Mouse (Mus musculus): ENCODE results near the gene Ppfia1.

The Ppfia1 gene

DNA sequence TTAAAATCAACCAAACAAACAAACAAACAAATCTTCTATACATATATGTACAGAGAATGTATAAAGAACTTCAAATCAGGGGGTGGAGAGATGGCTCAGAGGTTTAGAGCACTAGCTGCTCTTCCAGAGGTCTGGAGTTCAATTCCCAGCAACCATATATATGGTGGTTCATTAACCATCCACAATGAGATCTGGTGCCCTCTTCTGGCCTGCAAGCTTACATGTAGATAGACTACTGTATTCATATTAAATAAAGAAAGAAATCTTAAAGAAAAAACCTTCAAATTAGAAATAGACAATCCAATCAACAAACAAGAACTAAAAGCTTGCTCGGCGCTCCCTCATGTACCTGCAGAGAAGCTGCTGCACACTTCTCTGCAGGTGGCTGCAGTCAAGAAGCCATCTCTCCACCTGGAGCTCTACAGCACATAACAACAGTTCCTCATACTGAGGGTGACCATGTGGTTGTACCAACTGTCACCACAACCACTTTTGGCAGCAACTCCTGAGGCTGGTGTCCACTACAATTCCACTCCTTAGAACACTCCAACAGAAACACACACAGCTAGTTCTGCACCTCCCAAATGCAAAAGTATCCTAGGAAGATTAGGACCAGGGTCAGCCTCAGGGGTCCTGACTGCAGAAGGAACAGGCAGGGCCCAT is 3.5 kb downstream of the Ppfia1 start:
- DNase-seq: peak; percentile 28

DNA sequence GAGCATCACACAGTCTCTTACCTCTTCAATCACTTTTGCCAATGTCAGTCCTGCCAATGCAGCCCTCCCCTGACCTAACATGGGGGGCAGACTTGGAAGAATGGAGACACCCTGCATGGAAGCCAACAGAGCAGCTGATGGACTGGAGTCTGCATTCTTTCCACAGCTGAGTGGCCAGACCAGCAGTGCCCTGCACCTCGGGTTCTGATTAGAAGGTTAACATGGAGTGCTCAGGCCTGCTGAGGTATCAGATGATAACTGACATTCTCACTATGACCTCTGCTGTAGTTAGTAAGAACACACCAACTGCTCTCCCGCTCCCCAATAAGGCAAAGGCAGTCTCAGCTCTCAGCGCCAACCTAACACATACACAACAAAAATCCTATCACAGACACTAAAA is 8.3 kb downstream of the Ppfia1 start:
- DNase-seq: no peak

DNA sequence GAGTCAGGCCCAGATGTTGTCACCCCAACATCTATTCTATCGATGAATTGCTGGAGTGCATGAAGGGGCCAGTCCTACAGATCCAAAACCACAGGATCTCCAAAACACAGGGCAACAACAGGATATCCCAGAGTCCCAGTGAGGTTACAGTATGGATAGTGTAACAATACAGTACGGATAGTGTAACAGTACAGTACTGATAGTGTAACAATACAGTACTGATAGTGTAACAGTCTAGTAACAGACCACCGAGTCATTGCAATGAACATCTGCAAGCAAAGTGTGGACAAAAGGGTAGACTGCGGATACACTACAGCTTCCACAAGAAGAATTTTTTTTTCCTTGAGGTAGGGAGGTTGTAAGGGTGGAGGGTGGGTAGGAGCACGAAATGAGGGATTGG is 12.2 kb downstream of the Ppfia1 start:
- DNase-seq: no peak

DNA sequence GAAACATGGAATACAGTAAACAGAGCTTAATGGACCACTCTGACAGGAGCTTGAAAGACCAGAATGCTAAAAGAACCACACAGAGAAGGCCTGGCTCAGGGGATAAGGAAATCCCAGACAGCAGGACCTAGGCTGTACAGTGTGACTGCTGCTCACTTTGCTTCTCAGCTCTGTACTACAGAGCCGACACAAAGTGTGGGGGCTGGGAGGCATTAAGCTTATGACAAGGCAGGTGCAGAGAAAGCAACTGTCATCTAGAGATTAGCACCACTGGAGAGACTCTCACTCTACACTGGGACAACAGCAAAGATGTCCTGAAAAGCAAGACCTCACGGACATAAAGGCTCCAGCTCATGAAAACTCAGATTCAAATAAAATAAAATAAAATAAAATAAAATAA is 14.4 kb downstream of the Ppfia1 start:
- peak; percentile 74 for DNase-seq

DNA sequence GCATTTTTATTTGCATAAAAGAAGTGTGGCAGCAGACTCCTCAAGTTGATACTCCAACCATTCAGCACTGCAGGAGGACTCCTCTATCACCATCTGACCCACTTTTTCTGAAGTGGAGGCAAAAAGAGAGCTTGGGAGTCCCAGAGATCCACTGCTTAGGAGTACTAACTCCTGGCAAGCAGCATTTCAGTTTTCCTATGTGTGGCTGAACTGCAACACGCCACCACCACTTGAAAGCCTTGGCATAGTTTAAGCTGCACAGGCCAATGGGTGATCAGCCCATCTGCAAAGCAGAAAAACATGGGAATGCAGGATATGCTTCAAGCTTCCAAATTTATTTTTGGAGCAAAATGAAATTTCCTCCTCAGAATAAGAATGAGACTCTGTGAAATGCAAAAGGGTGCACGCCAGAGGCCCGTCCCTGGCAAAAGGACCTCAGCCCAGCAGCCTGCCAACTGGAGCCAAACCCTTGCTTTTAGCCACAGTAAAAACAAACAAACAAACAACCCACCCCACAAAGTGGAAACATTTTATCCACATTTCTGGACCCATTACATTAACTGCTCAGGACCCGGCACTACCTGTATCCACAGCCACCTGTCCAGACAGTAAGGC is 15.4 kb downstream of the Ppfia1 start:
- DNase-seq: no peak

DNA sequence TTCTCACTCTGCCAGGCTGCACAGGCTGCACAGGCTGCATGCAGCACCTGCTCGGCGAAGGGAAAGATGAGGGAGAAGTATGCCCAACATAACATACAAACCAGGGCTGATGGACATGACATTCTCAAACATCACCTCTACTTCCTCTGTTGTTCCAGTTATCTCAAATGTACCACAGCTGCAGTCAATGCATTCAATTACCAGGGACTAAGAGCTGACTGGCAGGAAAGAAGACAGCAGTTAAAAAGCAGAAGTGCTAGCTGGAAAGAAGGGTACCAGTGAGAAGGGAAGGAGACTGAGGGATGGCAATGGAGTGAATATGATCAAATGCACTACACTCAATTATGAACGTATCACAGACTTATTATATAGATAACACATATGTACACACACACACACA is 17.2 kb downstream of the Ppfia1 start:
- DNase-seq: no peak

DNA sequence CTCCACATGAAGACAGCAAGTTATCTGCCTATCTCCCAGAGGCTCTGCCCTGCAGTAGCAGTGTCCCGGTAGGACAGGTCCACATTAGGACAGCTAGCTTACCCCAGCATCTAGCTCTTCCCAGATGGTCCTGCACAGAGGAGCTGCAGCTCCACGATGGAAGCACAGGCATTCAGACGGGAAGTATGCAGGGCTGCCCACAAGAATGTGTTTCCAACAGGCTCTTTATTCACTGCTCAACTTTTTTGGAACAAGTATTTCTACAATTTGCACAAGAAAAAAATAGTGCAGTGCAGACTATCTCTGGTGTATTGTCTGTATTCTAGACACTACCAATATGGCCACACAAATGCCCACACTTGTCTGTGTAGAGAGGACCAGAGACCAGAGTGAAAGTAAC is 18.8 kb downstream of the Ppfia1 start:
- no peak for DNase-seq

DNA sequence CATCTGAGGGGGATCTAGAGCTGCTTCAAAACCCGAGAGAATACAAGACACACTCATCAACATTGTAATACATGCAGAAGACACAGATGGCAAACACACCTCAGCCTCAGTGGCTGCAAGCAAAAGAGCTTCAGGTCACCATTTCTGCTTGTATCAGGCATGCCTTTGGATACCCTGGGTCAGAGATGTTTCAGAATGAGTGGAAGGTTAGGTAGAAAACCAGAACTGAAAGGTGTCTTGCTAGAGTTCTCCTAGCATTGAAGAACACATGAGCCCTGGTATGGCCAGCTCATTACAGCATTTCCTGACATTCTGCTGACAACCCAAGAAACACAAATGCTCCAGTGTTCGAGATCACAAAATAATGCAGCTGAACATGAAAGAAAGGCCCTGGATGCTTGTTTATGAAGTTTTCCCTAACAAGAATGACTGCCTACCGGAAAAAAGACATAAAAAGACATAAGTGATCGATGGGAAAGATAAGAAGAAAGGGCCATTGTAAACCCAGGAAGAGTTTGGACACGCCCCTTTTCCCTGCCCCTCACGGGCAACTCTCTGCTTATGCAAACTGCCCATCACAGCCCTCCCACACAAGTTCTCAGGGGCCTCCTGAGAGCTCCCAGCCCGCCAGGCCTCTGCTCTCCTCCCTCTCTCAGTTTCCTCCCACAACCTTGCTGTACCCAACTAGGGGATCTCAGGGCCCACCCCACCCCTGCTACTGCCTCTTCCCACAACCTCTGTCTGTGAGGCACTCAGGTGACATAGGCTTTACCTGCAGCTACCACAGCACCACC is 21.7 kb downstream of the Ppfia1 start:
- DNase-seq: no peak

DNA sequence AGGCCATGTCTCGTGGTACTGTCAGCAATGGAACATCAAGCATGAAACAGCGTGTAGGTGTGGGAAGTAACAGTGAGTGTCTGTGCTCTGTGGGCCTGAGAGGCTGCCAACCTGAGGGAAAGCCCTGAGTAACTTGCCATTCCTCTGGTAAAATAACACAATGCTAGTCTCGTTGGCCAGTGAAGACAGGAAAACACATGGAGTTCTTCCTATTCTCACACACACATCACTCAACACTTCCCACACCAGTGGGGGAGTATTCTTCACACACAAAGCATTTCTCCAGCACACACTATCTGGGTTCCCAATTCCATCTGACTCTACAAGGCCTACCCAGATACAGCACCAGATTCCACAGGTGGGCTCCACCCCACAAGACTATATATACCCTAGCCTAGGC is 23.7 kb downstream of the Ppfia1 start:
- no peak for DNase-seq

DNA sequence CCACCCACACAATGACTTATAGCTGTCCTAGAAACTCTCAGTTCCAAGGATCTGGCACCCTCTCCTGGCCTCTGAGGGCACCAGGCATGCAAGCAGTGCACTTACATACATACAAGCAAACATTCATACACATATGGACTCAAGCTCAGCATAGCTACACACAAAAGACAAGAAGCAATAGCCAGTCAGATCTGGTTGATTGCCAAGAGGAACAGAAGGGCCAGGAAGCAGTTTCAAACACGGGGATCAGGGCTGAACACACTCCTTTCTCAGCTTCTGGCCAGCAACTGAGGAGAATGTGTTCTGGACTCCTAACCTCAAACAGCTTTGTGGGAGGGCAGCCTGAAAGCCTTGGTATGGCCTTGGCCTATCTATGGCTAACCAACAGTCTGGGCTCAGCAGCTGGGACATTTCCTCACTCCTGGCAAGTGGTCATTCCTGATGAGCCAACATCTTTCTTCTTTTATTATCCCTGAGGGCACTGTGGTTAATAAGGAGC is 25.8 kb downstream of the Ppfia1 start:
- DNase-seq: no peak

DNA sequence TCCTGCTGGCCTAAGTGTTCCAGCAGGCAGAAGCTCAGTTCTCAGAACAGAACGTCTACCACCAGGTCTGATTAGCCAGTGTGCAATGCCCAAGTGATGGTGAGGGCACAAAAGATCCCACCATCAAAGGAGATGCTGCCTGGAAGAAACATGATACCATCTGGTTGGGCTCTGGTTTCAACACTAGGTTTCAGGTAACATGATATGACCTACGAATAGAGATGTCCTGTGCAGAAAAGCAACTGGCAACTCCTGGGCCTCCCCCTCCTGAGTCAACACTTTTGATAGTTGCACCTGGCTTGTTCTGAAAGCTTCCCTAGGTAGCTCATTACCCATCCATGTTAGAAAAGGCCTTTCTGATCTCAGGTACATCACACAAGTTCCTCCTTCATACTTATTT is 26.9 kb downstream of the Ppfia1 start:
- DNase-seq: no peak

DNA sequence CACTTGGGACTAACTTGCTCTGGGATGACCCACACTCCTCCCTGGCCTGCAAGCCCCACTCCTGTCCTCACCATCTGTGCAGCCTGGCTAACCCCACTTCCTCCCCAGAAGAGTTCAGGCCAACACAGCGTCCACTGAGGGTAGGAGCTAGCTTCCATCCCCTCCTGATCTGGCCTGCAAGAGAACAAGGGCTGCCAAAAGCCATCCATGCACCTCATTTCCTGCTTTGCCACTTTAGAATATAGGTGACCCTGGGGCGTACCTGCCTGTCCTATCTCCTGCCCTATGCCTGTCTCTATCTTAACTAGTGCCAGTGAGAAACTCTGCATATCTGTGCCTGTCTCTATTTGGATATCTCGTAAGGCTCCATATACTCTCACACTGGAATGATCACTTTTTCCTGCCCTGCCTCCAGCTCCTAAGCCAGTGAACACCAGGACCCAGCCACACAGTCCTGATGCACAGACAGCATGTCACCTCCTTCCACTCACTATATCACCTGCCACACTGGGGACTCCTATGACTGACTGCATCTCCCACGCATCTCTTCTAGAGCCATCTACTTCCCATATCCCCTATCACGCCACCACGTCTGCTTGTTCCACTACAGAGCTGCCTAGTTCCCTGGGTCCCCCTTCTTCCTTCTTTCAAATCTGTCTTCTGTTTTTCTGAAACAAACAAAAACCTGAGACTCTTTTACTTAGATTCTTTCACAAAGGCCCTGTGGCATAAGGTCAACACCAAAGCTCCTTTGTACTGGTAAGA is 28.9 kb downstream of the Ppfia1 start:
- no peak for DNase-seq

DNA sequence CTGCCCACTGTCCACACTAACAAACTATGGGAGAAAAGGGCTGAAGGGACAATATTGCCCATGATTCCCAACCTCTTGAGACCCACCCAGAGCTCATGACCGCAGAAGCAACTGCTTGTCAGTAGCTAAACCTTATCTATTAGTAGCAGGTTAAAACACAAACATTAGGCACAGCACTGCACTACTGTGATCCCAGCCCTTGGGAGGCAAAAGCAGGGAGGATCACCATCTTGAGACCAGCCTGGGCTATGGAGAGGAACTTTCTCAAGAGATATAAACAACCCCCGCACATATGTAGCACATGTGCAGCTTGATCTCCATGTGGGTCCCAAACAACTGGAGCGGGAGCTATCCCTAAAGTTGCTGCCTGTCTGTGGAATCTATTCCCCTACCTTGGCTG is 30.1 kb downstream of the Ppfia1 start:
- no peak for DNase-seq

DNA sequence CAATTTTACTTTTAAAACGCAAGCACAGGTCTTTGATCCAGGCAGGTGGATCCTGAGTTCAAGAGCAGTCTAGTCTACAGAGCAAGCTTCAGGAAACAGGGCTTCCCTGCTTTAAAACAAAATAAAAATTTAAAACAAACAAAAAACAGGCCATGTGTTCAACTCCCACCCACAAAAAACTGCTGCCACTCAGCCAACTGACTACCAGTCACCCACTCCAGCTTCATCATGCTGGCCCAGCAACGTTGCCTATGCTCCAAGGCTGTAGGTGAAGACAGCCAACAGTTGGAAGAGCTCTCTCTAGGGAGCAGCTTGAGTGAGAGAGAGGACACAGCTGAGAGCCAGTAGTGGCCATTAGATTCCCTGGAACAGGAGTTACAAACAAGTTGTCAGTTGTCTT is 31.6 kb downstream of the Ppfia1 start:
- no peak for DNase-seq

DNA sequence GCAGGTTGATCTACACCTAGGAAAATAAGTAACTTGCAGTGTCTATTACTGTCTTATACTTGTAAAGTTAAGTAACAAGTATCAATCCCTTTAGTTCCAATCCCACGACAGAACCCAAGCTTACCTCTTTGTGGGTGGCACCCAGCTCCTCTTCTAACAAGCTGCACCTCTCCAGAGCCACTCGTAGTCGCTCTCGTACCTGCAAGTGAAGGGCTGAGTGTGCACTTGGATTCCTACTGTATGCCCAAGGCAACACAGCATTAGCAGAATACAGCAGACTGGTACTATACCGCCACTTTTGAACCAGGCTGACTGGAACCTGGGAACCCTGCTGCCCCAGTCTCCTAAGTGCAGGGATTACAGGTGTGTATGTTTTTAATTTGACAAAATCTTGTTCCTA is 33.7 kb downstream of the Ppfia1 start:
- DNase-seq: no peak

DNA sequence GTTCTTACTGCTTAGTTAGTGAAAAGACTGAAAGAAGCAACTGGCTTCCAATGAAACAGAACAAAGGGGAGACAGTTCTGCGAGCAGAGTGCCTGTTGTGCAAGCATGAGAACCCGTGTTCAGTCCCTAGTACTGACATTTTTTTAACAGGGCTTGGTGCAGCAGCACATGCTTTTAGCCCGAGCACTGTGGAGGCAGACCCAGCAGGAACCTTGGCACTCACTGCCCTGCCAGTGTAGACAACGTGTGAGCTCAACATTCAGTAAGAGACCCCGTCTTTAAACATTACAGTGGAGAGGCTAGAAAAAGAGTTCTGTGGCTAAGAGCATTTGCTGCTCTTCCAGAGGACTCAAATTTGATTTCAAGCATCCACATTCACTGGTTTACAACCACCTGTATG is 36.8 kb downstream of the Ppfia1 start:
- DNase-seq: no peak

DNA sequence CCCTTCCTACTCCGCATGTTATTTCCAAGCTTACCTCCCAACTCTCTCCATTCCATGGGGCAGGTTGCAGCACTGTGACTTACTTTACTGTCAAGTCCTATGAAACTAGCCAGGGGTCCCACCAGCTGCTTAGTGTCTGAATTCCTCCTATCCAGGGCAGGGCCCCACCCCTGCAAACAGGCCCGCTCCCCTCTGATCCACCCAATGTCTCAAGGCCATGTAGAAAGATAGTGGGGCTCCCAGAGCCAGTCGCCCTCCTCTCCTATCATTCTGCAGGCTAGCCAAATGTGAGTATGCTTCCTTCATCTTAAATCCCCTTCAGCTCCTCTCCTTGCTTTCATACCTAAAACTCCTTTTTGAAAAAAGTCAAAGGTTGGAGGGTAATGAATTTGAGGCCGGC is 44.4 kb downstream of the Ppfia1 start:
- DNase-seq: no peak

DNA sequence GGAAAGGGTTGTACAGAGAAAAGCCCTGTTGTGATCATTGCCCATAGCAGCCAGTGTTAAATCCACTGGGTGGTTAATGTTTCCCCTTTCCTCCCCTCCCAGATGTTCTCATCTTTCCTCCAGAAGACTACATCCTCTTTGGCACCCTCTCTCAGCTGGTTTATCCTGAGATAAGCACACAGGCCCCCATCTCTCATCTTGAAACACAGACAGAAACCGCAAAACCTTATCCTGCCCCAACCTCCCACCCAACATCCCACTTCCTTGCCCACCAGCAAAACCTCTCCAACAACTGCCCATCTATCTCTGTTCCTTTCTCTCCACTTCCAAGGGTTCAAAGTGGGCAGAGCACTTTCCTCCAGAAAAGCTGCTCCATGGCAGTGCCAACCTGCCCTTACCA is 46.7 kb downstream of the Ppfia1 start:
- no peak for DNase-seq

DNA sequence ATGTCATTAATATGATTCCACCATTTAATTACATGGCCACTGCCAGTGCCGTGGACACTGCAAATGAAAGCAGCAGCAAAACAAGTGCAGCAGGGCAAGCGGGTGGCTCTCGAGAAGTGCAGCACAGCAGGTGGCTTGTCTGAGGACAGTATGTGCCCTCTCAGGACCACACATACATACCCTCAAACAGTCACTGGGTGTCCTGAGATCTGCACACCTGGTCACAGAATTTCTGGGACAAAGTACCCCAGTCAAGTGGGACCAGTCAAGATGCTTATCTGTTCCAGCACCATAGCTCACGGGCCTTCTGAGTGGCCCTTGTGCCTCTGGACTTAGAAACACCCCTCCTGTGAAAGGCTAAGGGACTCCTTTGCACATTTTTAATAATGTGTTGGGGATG is 49.6 kb downstream of the Ppfia1 start:
- no peak for DNase-seq

DNA sequence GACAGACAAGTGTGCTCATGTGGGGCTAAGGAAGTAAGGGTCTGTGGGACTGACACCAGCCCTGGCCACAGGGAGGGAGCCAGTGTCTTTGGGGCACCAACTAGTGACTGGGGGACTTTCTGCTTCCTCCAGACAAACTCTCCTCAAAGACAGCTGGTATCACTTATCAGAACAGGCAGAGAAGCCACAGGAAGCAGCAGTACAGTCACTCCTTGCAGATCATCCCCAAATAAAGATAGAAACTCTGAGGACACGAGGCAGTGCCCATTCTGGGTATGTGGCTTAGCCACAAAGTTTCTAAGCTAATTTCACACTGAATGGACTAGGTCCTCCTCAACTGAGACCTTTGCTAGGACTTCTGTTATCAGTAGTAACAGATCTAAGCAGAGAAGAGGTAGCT is 60.6 kb downstream of the Ppfia1 start:
- DNase-seq: no peak

DNA sequence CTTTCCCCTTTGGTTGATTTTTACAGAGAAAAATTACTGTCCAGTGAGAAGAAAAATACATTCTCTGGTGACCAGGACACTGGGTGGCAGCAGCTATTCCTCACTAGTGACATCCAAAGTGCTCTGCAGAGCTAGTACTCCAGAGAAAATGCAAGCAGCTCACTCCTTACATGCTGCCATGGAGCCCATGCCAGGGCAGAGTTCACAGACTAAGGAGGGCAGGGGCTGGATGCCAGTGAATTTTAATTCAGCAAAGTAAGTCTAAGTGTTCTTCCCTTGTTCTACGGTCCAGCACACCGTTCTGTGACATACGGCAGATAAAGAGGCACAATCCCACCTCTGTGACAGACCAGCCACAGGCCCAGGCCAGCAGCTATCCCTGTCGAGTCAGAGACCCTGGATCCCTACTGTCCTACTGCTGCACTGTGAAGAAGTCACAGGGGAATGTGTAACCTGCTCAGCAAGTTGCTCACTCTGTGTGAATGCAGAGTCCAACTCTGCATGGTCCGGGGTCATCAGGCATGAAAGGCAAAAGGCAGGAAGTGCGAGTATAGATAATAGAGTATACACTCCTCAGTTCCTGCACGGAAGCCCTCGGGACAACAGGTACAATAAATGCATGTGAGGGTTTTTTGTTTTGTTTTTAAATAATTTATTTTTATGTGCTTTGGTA is 63.2 kb downstream of the Ppfia1 start:
- DNase-seq: no peak

DNA sequence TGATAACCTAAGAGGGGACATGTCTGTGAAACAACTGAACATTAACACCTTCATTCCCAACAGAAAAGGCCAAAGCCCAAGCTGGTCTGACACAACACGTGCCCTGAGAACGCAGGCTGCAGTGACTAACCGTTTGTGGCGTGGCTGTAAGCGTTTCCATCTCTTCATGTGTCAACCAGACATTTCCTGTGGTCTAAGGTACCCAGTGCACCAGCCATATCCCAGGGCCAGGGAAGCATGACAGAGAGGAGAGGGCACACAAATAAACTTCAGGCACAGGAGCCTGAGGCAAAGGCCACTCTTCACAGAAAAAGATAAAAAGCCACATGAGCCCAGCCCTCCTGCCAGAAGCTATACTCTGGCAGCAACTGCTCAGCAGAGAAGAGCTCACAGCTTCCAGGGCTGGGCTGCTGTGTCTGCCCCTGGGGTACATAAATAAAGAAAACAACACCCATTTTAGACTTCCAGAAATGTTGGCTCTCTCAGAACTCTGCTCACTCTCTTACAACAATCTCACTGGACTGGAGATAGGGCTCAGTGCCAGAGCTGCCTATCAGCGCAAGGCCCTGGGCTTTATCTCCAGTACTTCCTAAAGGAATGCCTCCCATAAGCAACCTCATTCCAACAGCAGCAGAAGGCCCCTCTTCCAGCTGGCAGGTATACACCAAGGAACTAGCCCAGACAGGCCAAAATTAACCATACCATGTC is 64.3 kb downstream of the Ppfia1 start:
- no peak for DNase-seq

Data from thymus, postnatal 14 days (tissue).